Mouse (Mus musculus) erythroblast, embryonic 14.5 days (primary cell): ENCODE data around the gene Fam3b.

Source experiments
- GATA1 ChIP-seq: IDR thresholded peaks from 2 replicates; pipeline ENCODE4 v1.6.1; 2012; ENCODE audit warnings: low read length, inconsistent platforms, mixed read lengths
- TAL1 ChIP-seq: IDR thresholded peaks from 3 replicates; pipeline ENCODE4 v1.6.1; 2012; ENCODE audit warnings: low read length, inconsistent platforms, mixed read lengths

DNA sequence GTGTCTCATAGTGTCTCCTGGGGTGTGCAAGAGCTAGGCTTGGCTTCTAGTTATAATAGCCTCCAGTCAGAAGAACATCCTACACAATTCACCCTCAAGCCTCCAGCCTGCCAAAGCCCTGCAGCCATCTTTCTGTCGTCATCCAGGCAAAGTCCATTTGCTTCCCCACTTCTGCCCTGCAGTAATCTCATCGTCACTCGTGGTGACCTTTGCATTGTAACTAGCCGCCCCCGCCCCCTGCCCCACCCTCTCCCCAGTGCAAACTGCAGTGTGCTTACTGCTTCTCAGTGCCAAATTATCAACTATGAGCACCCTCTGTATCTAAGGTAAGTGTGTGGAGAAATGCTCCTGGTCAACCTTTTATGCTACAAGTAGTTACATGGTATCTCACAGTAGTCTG, 16.9 kb downstream of the Fam3b start:
- TF ChIP-seq TAL1 (no peak), GATA1 (no peak)
